Mouse (Mus musculus): ENCODE measurements around the gene Clhc1. TPM values are rescaled to one million over a fixed set of nuclear protein-coding genes. Genes with fewer than 3 reads are reported as not detected.

Gene Clhc1
- polyA plus RNA-seq, 1 experiment from 2014 or later, result 0.08 TPM

DNA sequence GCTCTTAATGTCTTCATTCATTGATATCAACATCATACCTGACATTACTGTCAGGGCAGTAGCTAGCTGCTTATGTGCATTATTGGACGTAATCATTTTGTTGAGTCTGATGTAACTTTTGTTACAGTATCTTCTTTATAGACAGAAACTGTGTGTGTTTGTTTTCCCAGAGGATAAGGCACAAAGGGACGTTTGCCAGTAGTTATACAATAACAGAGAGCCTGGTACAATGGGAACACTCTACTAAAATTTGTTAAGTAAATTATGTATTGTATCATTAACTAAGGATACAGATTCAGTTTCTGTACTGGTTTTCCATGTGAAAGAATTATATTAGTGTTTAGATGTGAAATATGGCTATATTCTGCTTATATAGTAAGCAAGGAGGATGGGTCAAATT lies 24.9 kb downstream of the Clhc1 start:
- H3K9ac ChIP-seq (replicated peaks), result no peak overlapping the region
- H3K4me3 ChIP-seq, result no peak overlapping the region
- no peak overlapping the region for H3K27ac ChIP-seq (replicated peaks)
- no peaks in the 10 kb centered on the region for H3K4me1 ChIP-seq
- no peak for ATAC-seq (ENCODE audit: low FRiP score, low read depth)
- H3K4me2 ChIP-seq (replicated peaks), result no peak overlapping the region
- WGBS, result 78% methylated on average over 2 of the region's 2 CpGs
- no peaks in the 10 kb centered on the region for H3K36me3 ChIP-seq
- no peaks in the 10 kb centered on the region for H3K9me3 ChIP-seq
- H3K27me3 ChIP-seq, result no peaks in the 10 kb centered on the region; the same call in 1 of the 2 replicates

DNA sequence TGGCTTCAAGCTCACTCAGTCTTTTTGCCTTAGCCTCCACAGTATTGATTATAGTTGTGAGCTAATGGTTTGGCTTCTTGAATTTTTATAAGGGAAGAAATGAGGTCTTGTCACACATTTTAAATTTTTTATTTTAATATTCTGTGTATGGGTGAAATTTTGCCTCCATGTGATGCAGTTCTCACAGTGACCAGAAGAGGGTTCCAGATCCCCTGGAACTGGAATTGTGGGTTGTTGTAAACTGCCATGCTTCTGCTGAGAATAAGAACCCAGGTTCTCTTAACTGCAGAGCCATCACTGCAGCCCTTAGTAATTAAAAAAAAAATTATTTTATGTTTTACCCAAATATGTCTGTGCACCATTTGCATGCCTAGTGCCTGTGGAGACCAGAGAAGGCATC lies 31.9 kb downstream of the Clhc1 start:
- Histone ChIP-seq H3K9ac (replicated peaks) (no peak overlapping the region), H3K36me3 (no peaks in the 10 kb centered on the region), H3K9me3 (no peaks in the 10 kb centered on the region), H3K27me3 (no peaks in the 10 kb centered on the region), H3K4me2 (replicated peaks) (no peak overlapping the region), H3K4me1 (no peaks in the 10 kb centered on the region), H3K4me3 (no peak overlapping the region), H3K27ac (replicated peaks) (no peak overlapping the region)
- no peak for ATAC-seq (ENCODE audit: low FRiP score, low read depth)

DNA sequence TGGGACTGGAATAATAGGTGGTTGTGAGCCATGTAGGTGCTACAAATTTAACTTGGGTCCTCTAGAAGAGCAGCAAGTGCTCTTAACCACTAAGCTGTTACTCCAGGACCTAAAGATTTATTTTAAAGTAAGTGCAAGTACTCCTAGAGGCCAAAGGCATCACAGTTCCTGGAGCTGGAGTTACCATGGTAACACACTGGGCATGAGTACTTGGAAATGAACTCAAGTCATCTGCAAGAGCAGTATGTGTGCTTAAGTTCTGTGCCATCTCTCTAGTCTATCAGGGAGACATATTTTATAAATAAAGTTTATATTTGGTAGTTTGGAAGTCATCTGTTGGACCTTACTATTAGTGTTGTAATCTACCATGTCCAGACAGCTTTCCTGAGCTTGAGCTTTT lies 47.5 kb downstream of the Clhc1 start:
- Histone ChIP-seq H3K27ac (replicated peaks) (no peak overlapping the region), H3K9ac (replicated peaks) (no peak overlapping the region), H3K36me3 (no peaks in the 10 kb centered on the region), H3K9me3 (no peaks in the 10 kb centered on the region), H3K4me1 (no peaks in the 10 kb centered on the region), H3K27me3 (no peaks in the 10 kb centered on the region), H3K4me2 (replicated peaks) (no peak overlapping the region), H3K4me3 (no peak overlapping the region)
- ATAC-seq (ENCODE audit: low FRiP score, low read depth), result no peak

DNA sequence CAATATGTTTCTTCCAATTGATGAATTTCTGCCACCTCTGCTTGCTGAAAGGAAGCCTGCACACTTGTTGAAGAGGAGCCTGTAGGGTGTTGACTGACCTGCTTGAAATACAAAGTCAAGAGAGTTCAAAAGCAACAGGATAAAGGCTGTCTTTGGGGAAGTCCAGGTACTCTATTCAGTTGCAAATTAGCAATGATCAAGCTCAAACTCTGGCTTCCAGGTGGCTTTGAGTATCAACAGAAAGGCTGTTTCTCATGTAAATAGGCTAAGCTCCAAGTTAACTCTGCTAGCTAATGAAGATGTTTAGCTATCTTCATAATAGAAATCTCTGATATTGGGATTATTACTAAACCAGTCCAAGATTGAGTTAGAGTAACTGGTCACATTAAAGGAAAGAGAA lies 49.4 kb downstream of the Clhc1 start:
- H3K4me2 ChIP-seq (replicated peaks), result no peak overlapping the region
- H3K27me3 ChIP-seq, result no peaks in the 10 kb centered on the region
- H3K4me3 ChIP-seq, result no peak overlapping the region
- H3K36me3 ChIP-seq, result no peaks in the 10 kb centered on the region
- H3K4me1 ChIP-seq, result no peaks in the 10 kb centered on the region
- ATAC-seq (ENCODE audit: low FRiP score, low read depth), result no peak
- no peak overlapping the region for H3K9ac ChIP-seq (replicated peaks)
- H3K9me3 ChIP-seq, result no peaks in the 10 kb centered on the region
- no peak overlapping the region for H3K27ac ChIP-seq (replicated peaks)

DNA sequence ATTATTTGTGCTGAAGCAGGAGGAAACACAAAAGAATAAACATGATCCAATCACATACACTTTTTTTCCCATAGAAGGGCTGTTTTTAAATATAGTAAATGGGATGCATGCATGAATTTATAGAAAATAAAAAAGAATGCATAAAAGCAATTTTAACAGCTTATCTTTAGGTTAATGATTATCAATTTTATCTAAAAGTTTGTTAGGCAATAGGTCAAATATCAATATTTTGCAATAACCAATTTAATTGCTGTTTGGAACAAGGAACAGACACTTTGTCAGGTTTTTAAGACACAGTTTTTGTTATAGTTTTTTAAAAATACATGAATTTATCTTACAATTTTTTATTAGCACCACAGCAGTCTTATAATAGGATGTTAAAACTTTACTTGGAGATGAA lies 51.2 kb downstream of the Clhc1 start:
- no peaks in the 10 kb centered on the region for H3K9me3 ChIP-seq
- no peak overlapping the region for H3K4me3 ChIP-seq
- no peak for ATAC-seq (ENCODE audit: low FRiP score, low read depth)
- no peaks in the 10 kb centered on the region for H3K36me3 ChIP-seq
- H3K27me3 ChIP-seq, result no peaks in the 10 kb centered on the region
- no peak overlapping the region for H3K9ac ChIP-seq (replicated peaks)
- no peak overlapping the region for H3K27ac ChIP-seq (replicated peaks)
- H3K4me2 ChIP-seq (replicated peaks), result no peak overlapping the region
- H3K4me1 ChIP-seq, result no peaks in the 10 kb centered on the region

DNA sequence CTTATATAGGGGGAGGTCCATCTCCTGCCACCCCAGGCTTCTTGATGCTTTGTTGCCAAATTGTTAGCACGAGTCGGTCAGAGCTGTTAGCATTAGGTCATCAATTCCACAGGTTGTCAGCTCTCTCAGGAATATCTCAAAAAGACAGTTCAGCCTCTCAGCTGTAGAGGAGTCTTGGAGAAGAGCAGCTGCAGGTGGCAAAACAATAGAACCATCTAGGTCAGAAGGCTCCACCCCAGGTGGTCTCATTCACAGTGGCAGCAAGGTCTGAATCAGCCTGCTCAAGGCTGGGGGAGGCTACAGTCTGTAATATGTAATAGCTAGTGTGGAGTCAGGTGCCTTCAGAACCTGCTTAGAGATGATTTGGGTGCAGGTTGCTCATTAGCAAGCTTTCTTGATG lies 55.8 kb downstream of the Clhc1 start:
- Histone ChIP-seq H3K27ac (replicated peaks) (no peak overlapping the region), H3K4me1 (no peaks in the 10 kb centered on the region), H3K9ac (replicated peaks) (no peak overlapping the region), H3K4me2 (replicated peaks) (no peak overlapping the region), H3K27me3 (no peaks in the 10 kb centered on the region), H3K4me3 (no peak overlapping the region), H3K9me3 (no peaks in the 10 kb centered on the region), H3K36me3 (no peaks in the 10 kb centered on the region)
- whole genome bisulfite sequencing, result 58% methylated on average over 2 of the region's 2 CpGs
- ATAC-seq (ENCODE audit: low FRiP score, low read depth), result no peak

DNA sequence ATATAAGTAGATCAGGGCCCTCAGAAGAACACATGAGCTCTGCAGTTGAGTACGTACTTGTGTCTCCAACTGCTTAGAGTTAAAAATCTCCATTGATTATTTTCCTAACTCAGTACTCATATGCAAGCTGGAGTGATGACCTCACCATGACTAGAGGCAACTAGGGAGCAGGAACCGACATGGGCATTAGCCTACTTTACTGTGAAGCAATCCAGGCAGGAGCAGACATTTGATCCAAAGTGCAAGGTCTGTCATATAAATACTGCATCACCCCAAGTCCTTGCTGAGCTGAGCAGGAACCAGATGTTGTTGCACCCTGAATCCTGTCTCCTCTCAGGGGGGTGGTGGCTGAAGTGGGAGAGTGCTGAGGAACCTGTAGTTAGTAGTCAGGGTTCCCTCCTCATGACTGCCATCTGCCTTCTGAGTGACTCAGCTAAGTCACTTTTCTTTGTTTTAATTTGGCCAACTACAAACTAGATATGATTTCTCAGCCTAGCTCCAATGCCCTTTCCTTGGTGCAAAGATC lies 59.8 kb downstream of the Clhc1 start:
- no peak for ATAC-seq (ENCODE audit: low FRiP score, low read depth)
- H3K27me3 ChIP-seq, result no peaks in the 10 kb centered on the region
- 81% methylated on average over 2 of the region's 2 CpGs for WGBS
- no peak overlapping the region for H3K4me3 ChIP-seq
- no peak overlapping the region for H3K27ac ChIP-seq (replicated peaks)
- no peaks in the 10 kb centered on the region for H3K4me1 ChIP-seq
- no peaks in the 10 kb centered on the region for H3K9me3 ChIP-seq
- H3K4me2 ChIP-seq (replicated peaks), result no peak overlapping the region
- no peaks in the 10 kb centered on the region for H3K36me3 ChIP-seq
- H3K9ac ChIP-seq (replicated peaks), result no peak overlapping the region

DNA sequence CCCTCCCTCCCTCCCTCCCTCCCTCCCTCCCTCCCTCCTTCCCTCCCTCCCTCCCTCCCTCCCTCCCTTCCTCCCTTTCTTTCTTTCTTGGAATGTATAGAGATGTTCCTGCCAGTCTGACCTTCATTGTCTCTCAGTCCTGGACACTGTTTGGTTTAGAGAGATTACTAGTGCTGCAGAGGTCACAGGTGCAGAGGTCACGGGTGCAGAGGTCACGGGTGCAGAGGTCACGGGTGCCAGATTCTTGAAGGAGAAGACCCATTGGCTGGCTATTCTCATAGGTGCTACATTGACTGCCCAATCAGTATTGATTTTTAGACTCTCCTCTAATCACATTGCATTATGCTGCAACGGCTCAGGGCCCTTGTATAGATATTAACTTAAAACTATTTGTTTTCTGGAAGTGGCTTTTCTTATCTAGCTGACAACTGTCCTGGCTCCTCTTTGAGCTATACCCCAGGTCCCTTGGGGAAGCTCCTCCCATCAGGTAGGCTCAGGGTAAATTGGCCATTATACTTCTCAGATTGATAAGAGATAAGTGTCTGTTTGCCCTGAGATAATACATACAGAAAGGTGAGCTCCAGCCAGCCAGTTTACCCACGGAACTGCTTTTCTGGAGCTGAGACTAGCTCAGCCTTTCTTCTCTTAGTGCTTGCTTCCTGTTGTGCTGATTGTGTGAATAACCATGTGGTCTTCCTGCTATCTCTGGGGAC lies 62.2 kb downstream of the Clhc1 start:
- Histone ChIP-seq H3K4me1 (no peaks in the 10 kb centered on the region), H3K36me3 (no peaks in the 10 kb centered on the region), H3K9me3 (no peaks in the 10 kb centered on the region), H3K4me2 (replicated peaks) (no peak overlapping the region), H3K9ac (replicated peaks) (no peak overlapping the region), H3K27me3 (no peaks in the 10 kb centered on the region), H3K27ac (replicated peaks) (no peak overlapping the region), H3K4me3 (no peak overlapping the region)
- ATAC-seq (ENCODE audit: low FRiP score, low read depth), result no peak
- 78% methylated on average over 5 of the region's 5 CpGs for WGBS

DNA sequence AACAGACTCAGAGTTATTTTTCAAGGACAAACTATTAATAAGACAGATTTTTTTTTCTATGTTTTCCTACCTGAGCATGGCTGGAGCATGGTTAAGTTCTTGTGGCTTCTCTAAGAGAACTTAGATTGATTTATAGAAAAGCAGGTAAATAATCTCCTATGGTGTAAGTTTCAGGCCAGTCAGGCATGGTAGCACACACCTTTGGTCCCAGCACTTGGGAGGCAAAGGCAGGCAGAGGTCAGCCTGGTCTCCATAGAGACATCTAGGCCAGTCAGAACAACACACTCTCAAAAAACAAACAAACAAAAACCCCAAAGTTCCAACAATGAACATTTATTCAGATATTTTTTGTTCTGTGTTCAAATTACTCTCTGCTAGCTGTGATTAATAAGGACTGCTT lies 64.3 kb downstream of the Clhc1 start:
- Histone ChIP-seq H3K27ac (replicated peaks) (no peak overlapping the region), H3K27me3 (no peaks in the 10 kb centered on the region), H3K36me3 (no peaks in the 10 kb centered on the region), H3K4me1 (no peaks in the 10 kb centered on the region), H3K4me3 (no peak overlapping the region), H3K9ac (replicated peaks) (no peak overlapping the region), H3K4me2 (replicated peaks) (no peak overlapping the region), H3K9me3 (no peaks in the 10 kb centered on the region)
- no peak for ATAC-seq (ENCODE audit: low FRiP score, low read depth)

DNA sequence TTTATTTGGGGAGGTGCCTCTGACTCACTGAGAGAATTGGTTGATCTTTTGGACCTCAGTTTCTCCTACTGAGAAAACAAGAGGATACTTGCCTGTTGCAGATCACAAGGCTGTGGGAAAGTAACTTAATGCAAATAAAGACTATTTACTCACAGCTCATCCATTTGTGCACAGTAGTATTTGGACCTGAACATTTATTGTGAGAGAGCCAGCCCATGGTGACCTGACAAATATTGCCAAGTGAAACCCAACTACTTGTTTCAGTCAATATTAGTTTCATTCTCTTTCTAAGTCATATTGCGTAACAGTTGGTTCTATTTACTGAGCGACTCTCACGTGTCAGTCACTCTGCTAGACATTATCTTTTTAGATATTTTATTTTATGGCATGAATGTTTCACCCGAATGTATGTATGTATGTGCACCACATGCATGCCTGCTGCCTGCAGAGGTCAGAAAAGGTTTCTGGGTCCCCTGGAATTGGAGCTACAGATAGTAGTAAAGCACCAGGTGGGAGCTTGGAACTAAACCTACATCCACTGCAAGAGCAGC lies 65.5 kb downstream of the Clhc1 start:
- 89% methylated on average over 4 of the region's 4 CpGs for WGBS
- H3K9ac ChIP-seq (replicated peaks), result no peak overlapping the region
- H3K4me3 ChIP-seq, result no peak overlapping the region
- no peaks in the 10 kb centered on the region for H3K36me3 ChIP-seq
- no peak overlapping the region for H3K27ac ChIP-seq (replicated peaks)
- no peaks in the 10 kb centered on the region for H3K4me1 ChIP-seq
- ATAC-seq (ENCODE audit: low FRiP score, low read depth), result no peak
- H3K27me3 ChIP-seq, result no peaks in the 10 kb centered on the region
- no peak overlapping the region for H3K4me2 ChIP-seq (replicated peaks)
- no peaks in the 10 kb centered on the region for H3K9me3 ChIP-seq

DNA sequence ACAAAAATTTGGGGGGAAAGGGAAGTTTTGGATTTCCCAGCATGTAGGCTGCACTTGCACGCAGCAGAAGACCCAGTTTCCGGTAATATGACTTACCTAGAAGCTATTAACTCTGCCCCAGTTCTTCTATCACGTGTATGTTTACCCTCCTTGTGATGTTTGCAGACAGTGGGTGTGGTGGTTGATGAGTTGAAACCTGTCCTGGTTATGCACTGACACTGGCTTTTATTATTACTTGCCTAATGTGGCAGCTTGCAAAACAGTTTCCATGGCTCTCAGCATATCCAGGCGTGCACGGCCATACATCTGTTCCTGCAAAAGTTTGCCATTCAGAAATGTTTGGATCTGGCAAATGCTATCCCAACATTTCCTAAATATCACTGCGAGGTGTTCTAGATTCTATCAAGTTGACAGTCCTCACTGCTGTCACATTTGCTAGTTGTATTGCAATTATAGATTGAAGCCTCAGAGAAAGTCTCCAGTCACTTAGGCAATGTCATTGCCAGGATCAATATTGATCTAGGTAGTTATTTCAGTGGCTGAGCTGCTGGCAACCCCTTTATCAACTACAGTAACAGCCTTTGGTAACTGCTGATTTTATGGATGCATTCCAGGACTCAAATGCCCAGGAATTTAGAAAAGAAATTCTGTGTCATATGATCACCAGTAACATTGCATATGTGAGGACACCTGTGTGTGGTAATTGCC lies 66.6 kb downstream of the Clhc1 start:
- ATAC-seq (ENCODE audit: low FRiP score, low read depth), result no peak
- Histone ChIP-seq H3K36me3 (no peaks in the 10 kb centered on the region), H3K4me2 (replicated peaks) (no peak overlapping the region), H3K27ac (replicated peaks) (no peak overlapping the region), H3K4me1 (no peaks in the 10 kb centered on the region), H3K9ac (replicated peaks) (no peak overlapping the region), H3K9me3 (no peaks in the 10 kb centered on the region), H3K4me3 (no peak overlapping the region), H3K27me3 (no peaks in the 10 kb centered on the region)
- WGBS, result 91% methylated on average over 6 of the region's 6 CpGs

DNA sequence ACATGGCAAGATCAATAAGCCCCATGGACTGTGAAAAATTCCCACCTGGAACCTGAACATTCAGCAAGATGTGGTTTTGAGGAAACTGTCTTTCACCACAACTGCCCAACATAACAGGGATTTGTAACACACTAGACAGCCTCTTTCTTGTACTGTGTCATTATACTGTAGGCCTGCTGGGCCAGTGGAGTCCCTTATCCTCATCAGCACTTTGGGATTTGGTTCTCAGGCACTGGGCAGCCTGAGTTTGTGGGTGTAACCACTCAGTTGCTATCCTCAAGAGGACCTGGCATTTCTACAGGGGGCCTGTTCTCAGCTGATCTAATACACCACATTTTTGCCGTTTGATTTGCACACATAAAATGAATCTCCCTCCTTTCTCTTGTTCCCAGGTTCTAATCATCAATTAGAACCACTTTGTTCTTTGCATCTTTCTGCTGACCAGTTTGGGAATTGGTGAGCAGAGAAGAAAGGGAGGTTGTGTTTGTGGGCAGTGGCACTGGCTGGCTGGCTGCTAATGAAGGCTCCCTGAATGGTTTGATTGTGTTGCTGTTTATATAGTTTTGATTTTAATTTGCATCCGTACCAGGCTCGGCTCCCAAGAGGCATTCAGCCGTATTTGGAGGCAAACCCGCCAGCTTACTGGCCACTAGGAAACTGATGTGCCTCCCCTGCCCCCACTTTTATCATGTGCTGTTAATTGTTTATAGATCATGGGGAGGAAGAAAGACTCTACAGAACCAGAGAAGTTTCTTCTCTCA lies 74.5 kb downstream of the Clhc1 start:
- ATAC-seq (ENCODE audit: low FRiP score, low read depth), result no peak
- H3K27me3 ChIP-seq, result no peaks in the 10 kb centered on the region
- H3K9me3 ChIP-seq, result no peaks in the 10 kb centered on the region
- no peak overlapping the region for H3K9ac ChIP-seq (replicated peaks)
- no peaks in the 10 kb centered on the region for H3K36me3 ChIP-seq
- H3K4me3 ChIP-seq, result no peak overlapping the region
- no peak overlapping the region for H3K4me2 ChIP-seq (replicated peaks)
- H3K27ac ChIP-seq (replicated peaks), result no peak overlapping the region
- WGBS, result 70% methylated on average over 5 of the region's 5 CpGs
- H3K4me1 ChIP-seq, result no peaks in the 10 kb centered on the region
